Mouse (Mus musculus) liver, postnatal 0 days (tissue): ENCODE measurements around the gene Olfr643. TPM values are rescaled to one million over a fixed set of nuclear protein-coding genes. Genes with fewer than 3 reads are reported as not detected.
"Not testable (repeated sequence)": the region's sequence is repeated elsewhere in the genome, so short reads cannot be mapped to it uniquely, and the experiment has no call there.

Experiments
- ATAC-seq: fragments of 200-750 bp; cut with Nextera tagmentation; 2 replicates; pipeline ENCODE4 v1.8.0; 2017; ENCODE audit warnings: mild to moderate bottlenecking, moderate library complexity
- DNase-seq: peaks from one replicate; pipeline ENCODE4 v3.0.0-alpha.2; 2016
- H3K27ac ChIP-seq: fragments of 300-500 bp; sonication (generic); 2 replicates; pipeline ENCODE4 v1.5.1; 2014; ENCODE audit warnings: antibody characterized with exemption, moderate library complexity, mild to moderate bottlenecking, low read depth
- H3K27me3 ChIP-seq: fragments of 300-500 bp; sonication (generic); 2 replicates; pipeline ENCODE4 v1.6.1; 2014; ENCODE audit warnings: low read length, control low read depth, mixed read lengths; ENCODE audit not compliant: insufficient read depth
- H3K36me3 ChIP-seq: fragments of 300-500 bp; sonication (generic); replicated peaks from 2 replicates; pipeline ENCODE4 v1.6.1; 2014; ENCODE audit warnings: mild to moderate bottlenecking, control low read depth, low read length, moderate library complexity, mixed read lengths; ENCODE audit not compliant: insufficient read depth
- H3K4me1 ChIP-seq: fragments of 300-500 bp; sonication (generic); 2 replicates; pipeline ENCODE4 v1.6.1; 2014; ENCODE audit warnings: antibody characterized with exemption, mild to moderate bottlenecking, control low read depth; ENCODE audit not compliant: insufficient read depth
- H3K4me2 ChIP-seq: fragments of 300-500 bp; sonication (generic); 2 replicates; pipeline ENCODE4 v1.6.1; 2014; ENCODE audit warnings: low read depth, mild to moderate bottlenecking, low read length, moderate library complexity, mixed read lengths
- H3K4me3 ChIP-seq: fragments of 300-500 bp; sonication (generic); 2 replicates; pipeline ENCODE4 v1.5.1; 2014; ENCODE audit warnings: low read depth, low read length
- H3K9ac ChIP-seq: fragments of 300-500 bp; sonication (generic); replicated peaks from 2 replicates; pipeline ENCODE4 v1.6.1; 2014; ENCODE audit warnings: mild to moderate bottlenecking, moderate library complexity
- H3K9me3 ChIP-seq: fragments of 300-500 bp; sonication (generic); 2 replicates; pipeline ENCODE4 v1.6.1; 2016; ENCODE audit warnings: mild to moderate bottlenecking, control low read depth, low read length, mixed read lengths
- CTCF ChIP-seq: sonication (generic); IDR thresholded peaks from 2 replicates; pipeline ENCODE4 v1.5.1; 2016; ENCODE audit warnings: antibody characterized with exemption, low read depth
- EP300 ChIP-seq: IDR thresholded peaks from 2 replicates; pipeline ENCODE4 v1.6.1; 2016; ENCODE audit warnings: antibody characterized with exemption, low read depth, mild to moderate bottlenecking
- WGBS: fragments of 180-500 bp; shearing (Covaris S2); extraction: QIAGEN DNeasy Blood & Tissue Kit; methylation state at CpG from one replicate; pipeline ENCODE4 v1.1.7; 2014; ENCODE audit not compliant: insufficient replicate concordance; 5-methylcytosine and 5-hydroxymethylcytosine counted together
- polyA plus RNA-seq: library from polyadenylated mRNA; unstranded; fragments of >200 nt; fragmentation: Nextera tagmentation; extraction: Ambion mirVana; gene quantifications from 2 replicates; pipeline ENCODE4 v1.2.1, GENCODE M21; 2015

Gene Olfr643
- polyA plus RNA-seq, 1 experiment from 2014 or later: not detected

GRCm38 (mm10) chr7:103998446-103998845, 138.8 kb downstream of the Olfr643 start, which contains the start of gene Olfr638:
Gene Olfr638, plus strand, starts transcription at chr7:103998746.
- H3K4me3 ChIP-seq: no peak within 1 kb of the TSS
- H3K4me1 ChIP-seq: no peaks in the 10 kb centered on the region
- H3K9me3 ChIP-seq: no peaks in the 10 kb centered on the region
- DNase-seq (no peak), ATAC-seq (no peak)
- no peak within 1 kb of the TSS for H3K4me2 ChIP-seq
- no peaks in the 10 kb centered on the region for H3K36me3 ChIP-seq
- no peak for TF ChIP-seq EP300
- no peak for TF ChIP-seq CTCF
- H3K27me3 ChIP-seq: no peaks in the 10 kb centered on the region
- H3K9ac ChIP-seq: no peak within 1 kb of the TSS
- H3K27ac ChIP-seq: no peak within 1 kb of the TSS

GRCm38 (mm10) chr7:103971782-103972181, 165.4 kb downstream of the Olfr643 start:
- TF ChIP-seq EP300: no peak
- TF ChIP-seq CTCF: no peak
- no peak overlapping the region for H3K4me3 ChIP-seq
- DNase-seq: no peak
- no peaks in the 10 kb centered on the region for H3K27me3 ChIP-seq
- ATAC-seq: no peak
- no peak overlapping the region for H3K27ac ChIP-seq
- 29% methylated on average over 1 of the region's 1 CpGs for WGBS
- no peaks in the 10 kb centered on the region for H3K4me1 ChIP-seq
- H3K36me3 ChIP-seq: no peaks in the 10 kb centered on the region
- no peak overlapping the region for H3K4me2 ChIP-seq
- H3K9ac ChIP-seq: no peak overlapping the region
- H3K9me3 ChIP-seq: no peaks in the 10 kb centered on the region

GRCm38 (mm10) chr7:103970852-103971251, 166.4 kb downstream of the Olfr643 start, which contains the start of gene Olfr635:
Gene Olfr635, plus strand, starts transcription at chr7:103971152.
- Histone ChIP-seq H3K4me1 (no peaks in the 10 kb centered on the region), H3K27ac (no peak within 1 kb of the TSS), H3K27me3 (no peaks in the 10 kb centered on the region), H3K9ac (no peak within 1 kb of the TSS), H3K4me2 (no peak within 1 kb of the TSS), H3K36me3 (no peaks in the 10 kb centered on the region), H3K9me3 (no peaks in the 10 kb centered on the region), H3K4me3 (no peak within 1 kb of the TSS)
- WGBS: 54% methylated on average over 1 of the region's 1 CpGs
- no peak for TF ChIP-seq EP300
- no peak for TF ChIP-seq CTCF
- no peak for ATAC-seq
- no peak for DNase-seq

- WGBS: 93% methylated on average over 22 of the region's 22 CpGs
- H3K4me1 ChIP-seq, H3K4me3 ChIP-seq, H3K36me3 ChIP-seq, DNase-seq, H3K27me3 ChIP-seq, H3K9ac ChIP-seq, ATAC-seq, H3K4me2 ChIP-seq, H3K27ac ChIP-seq, H3K9me3 ChIP-seq: not testable (repeated sequence)
Measured at GRCm38 (mm10) chr7:103966873-103967272, 170.3 kb downstream of the Olfr643 start.

Other genes with a start within 250 kb of the Olfr643 start
- gene Olfr64, start 242.9 kb downstream of the Olfr643 start, polyA plus RNA-seq: not detected in 2 replicates
- not detected in 2 replicates for gene Olfr65, start 233.9 kb downstream of the Olfr643 start, polyA plus RNA-seq
- gene Olfr631, start 208.6 kb downstream of the Olfr643 start, polyA plus RNA-seq: not detected in 2 replicates
- 0.06 TPM in 1 of 2 replicates, not detected in the other for gene Olfr632, start 203.1 kb downstream of the Olfr643 start, polyA plus RNA-seq
- not detected in 2 replicates for gene Olfr633, start 193.0 kb downstream of the Olfr643 start, polyA plus RNA-seq
- gene Olfr635, start 166.3 kb downstream of the Olfr643 start, polyA plus RNA-seq: not detected in 2 replicates
- not detected in 2 replicates for gene Olfr638, start 138.7 kb downstream of the Olfr643 start, polyA plus RNA-seq
- not detected in 2 replicates for gene Olfr639, start 120.1 kb downstream of the Olfr643 start, polyA plus RNA-seq
- gene Olfr640, start 111.8 kb downstream of the Olfr643 start, polyA plus RNA-seq: not detected in 2 replicates
- gene Olfr641, start 102.0 kb downstream of the Olfr643 start, polyA plus RNA-seq: not detected in 2 replicates
- not detected in 2 replicates for gene Olfr642, start 84.7 kb downstream of the Olfr643 start, polyA plus RNA-seq
- not detected in 2 replicates for gene 4930516K23Rik, start 76.0 kb downstream of the Olfr643 start, polyA plus RNA-seq
- gene Olfr644, start 65.5 kb downstream of the Olfr643 start, polyA plus RNA-seq: not detected in 2 replicates
- not detected in 2 replicates for gene Olfr645, start 51.9 kb downstream of the Olfr643 start, polyA plus RNA-seq
- not detected in 2 replicates for gene Olfr646, start 32.5 kb downstream of the Olfr643 start, polyA plus RNA-seq
- gene Ubqln5, start 7.6 kb downstream of the Olfr643 start, polyA plus RNA-seq: not detected in 2 replicates
- gene Ubqln3, start 5.9 kb upstream of the Olfr643 start, polyA plus RNA-seq: not detected in 2 replicates
- not detected in 2 replicates for gene Ubqlnl, start 13.2 kb upstream of the Olfr643 start, polyA plus RNA-seq
- not detected in 2 replicates for gene Olfm5, start 27.4 kb upstream of the Olfr643 start, polyA plus RNA-seq
- gene Olfr648, start 46.0 kb upstream of the Olfr643 start, polyA plus RNA-seq: not detected in 2 replicates
- gene Olfr649, start 58.6 kb upstream of the Olfr643 start, polyA plus RNA-seq: not detected in 2 replicates
- gene Trim6, start 81.4 kb upstream of the Olfr643 start, polyA plus RNA-seq: 0.25 and 0.27 TPM in 2 replicates
- gene Trim34a, start 107.1 kb upstream of the Olfr643 start, polyA plus RNA-seq: 2.6 and 2.8 TPM in 2 replicates
- gene Trim5, start 150.7 kb upstream of the Olfr643 start, polyA plus RNA-seq: 0.63 and 0.92 TPM in 2 replicates
- gene Trim12a, start 178.1 kb upstream of the Olfr643 start, polyA plus RNA-seq: 5.7 and 6.7 TPM in 2 replicates
- 0.24 TPM in 1 of 2 replicates, not detected in the other for gene Trim34b, start 192.1 kb upstream of the Olfr643 start, polyA plus RNA-seq
- 1.8 and 1.9 TPM in 2 replicates for gene Trim12c, start 216.0 kb upstream of the Olfr643 start, polyA plus RNA-seq
- 0.49 and 0.53 TPM in 2 replicates for gene Trim30b, start 232.5 kb upstream of the Olfr643 start, polyA plus RNA-seq